Mouse (Mus musculus) E14TG2a.4 (cell line): ENCODE measurements around the gene Ptov1.

Experiments
- CTCF ChIP-seq: conservative IDR thresholded peaks from 2 replicates; pipeline ENCODE4 v1.5.1; 2014; ENCODE audit warnings: low read length
- POU5F1 ChIP-seq: IDR thresholded peaks from 2 replicates; pipeline ENCODE4 v1.6.1; 2014; ENCODE audit warnings: low read length, borderline replicate concordance

- TF ChIP-seq CTCF (no peak), POU5F1 (no peak)
Observed at GRCm38 (mm10) chr7:44894175-44894574, 24.6 kb upstream of the Ptov1 start.
